In the genomic region with DNA sequence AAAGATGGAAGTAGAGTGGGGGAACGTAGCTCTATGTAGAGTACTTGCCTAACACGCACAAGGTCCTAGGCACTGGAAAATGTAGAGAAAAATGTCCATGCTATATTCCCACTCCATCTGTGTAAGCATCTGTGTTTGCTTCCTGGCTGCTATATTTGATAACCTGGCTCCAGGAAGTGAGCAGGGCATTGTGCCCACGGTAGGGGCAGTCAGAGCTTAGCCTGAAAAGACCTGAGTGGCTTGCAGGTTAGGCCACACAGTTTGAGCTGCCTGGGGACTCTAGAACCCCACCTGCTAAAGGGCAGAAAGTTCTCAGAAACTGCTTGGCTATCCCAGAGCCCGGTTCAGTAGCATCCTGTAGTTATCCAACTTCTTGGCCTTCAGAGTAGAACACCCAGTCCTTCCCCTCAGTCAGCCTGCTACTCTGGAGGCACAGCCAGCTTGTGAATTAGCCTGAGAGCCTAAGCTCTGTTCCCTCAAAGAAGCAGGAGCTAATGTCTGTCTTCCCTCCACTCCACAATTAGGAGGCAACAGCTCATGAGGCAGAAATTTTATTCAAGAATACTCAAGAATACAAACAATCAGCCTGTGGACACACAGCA, we compare ENCODE assay signal across 17 mouse cellular contexts. TPM values are rescaled to one million over a fixed set of nuclear protein-coding genes. Genes with fewer than 3 reads are reported as not detected.
DNase-seq lines count a peak whose midpoint lies in the region; ATAC-seq and TF ChIP-seq lines count a peak whose summit lies in the region.
"Had no signal": no experiment of that assay in that cellular context is flagged by ENCODE, and none has a peak within 500 bp of the region (broad histone marks: within the 10 kb centered on the region; RNA-seq: fewer than 3 reads in every experiment).

No protein-coding gene starts in this region.

- intact Hi-C loops in heart, postnatal 10 days (cut with DNase I): no loop called here
- intact Hi-C loops in left cerebral cortex, postnatal 25 days (cut with DNase I): no loop called here

- no peaks in the 10 kb centered on the region for H3K27me3 ChIP-seq in heart, embryonic 13.5 days (replicated peaks)
- no peaks in the 10 kb centered on the region for H3K27me3 ChIP-seq in stomach, embryonic 15.5 days (replicated peaks)
- no peaks in the 10 kb centered on the region for H3K27me3 ChIP-seq in stomach, postnatal 0 days (ENCODE audit: control insufficient read depth, insufficient read depth, low read length)
- H3K27me3 ChIP-seq: CH12.LX; hindbrain, embryonic 15.5 days had no signal

- 68% methylated on average over 4 of the region's 4 CpGs for WGBS in heart, embryonic 13.5 days
- 57% methylated on average over 4 of the region's 4 CpGs for WGBS in stomach, embryonic 15.5 days
- 63% methylated on average over 4 of the region's 4 CpGs for WGBS in stomach, postnatal 0 days

- no peak for ATAC-seq in heart, embryonic 13.5 days (ENCODE audit: extremely low read depth, insufficient number of reproducible peaks, low FRiP score, low TSS enrichment)
- 0 out of 2 replicates have a peak, but pooled peaks have one; percentile 11 for ATAC-seq in stomach, embryonic 15.5 days (ENCODE audit: insufficient read depth, low FRiP score, low read depth)
- ATAC-seq in stomach, postnatal 0 days (ENCODE audit: low FRiP score, low TSS enrichment): no peak
- ATAC-seq: lung, postnatal 0 days had no signal

- no peak overlapping the region for H3K4me2 ChIP-seq in heart, embryonic 13.5 days
- H3K4me2 ChIP-seq in stomach, embryonic 15.5 days: no peak overlapping the region
- H3K4me2 ChIP-seq in stomach, postnatal 0 days (replicated peaks; ENCODE audit: low read depth): no peak overlapping the region
- H3K4me2 ChIP-seq: hindbrain, embryonic 15.5 days had no signal

- H3K36me3 ChIP-seq in heart, embryonic 13.5 days: peaks cover 39% of the 10 kb centered on the region
- H3K36me3 ChIP-seq in stomach, embryonic 15.5 days: peaks cover 5% of the 10 kb centered on the region; the same call in 1 of the 2 replicates
- H3K36me3 ChIP-seq in stomach, postnatal 0 days (ENCODE audit: control insufficient read depth, insufficient read depth, low read length): peaks cover 4% of the 10 kb centered on the region

- H3K4me3 ChIP-seq in heart, embryonic 13.5 days: no peak overlapping the region
- no peak overlapping the region for H3K4me3 ChIP-seq in stomach, embryonic 15.5 days (replicated peaks)
- no peak overlapping the region for H3K4me3 ChIP-seq in stomach, postnatal 0 days (ENCODE audit: low read depth, low read length)
- H3K4me3 ChIP-seq: hindbrain, embryonic 15.5 days; midbrain, embryonic 10.5 days had no signal

- H3K9ac ChIP-seq in heart, embryonic 13.5 days: no peak overlapping the region
- no peak overlapping the region for H3K9ac ChIP-seq in stomach, embryonic 15.5 days
- no peak overlapping the region for H3K9ac ChIP-seq in stomach, postnatal 0 days (ENCODE audit: low read length)
- H3K9ac ChIP-seq: hindbrain, embryonic 15.5 days; liver, embryonic 14.5 days had no signal

- no peak for TF ChIP-seq CTCF in stomach, postnatal 0 days (IDR thresholded peaks at IDR 0.05; ENCODE audit: low read depth)

- peak; percentile 33 to 63 for DNase-seq in adrenal gland, adult (ENCODE audit: inconsistent age in 2 of 2, low spot score in 1 of 2)
- DNase-seq in adrenal gland, adult 8-10 months: no peak
- no peak for DNase-seq in heart, postnatal 10 days
- no peak for DNase-seq in stomach, postnatal 0 days (ENCODE audit: low spot score)
- peak; percentile 83 for DNase-seq in skeletal muscle tissue, adult 2 months (ENCODE audit: low read depth, low spot score)
- DNase-seq in left cerebral cortex, postnatal 25 days (ENCODE audit: low spot score in 2 of 2): no peak
- DNase-seq: adrenal gland, postnatal 25 days; kidney, adult 11 months; kidney, postnatal 25 days had no signal

- H3K4me1 ChIP-seq in heart, embryonic 13.5 days: peaks cover 53% of the 10 kb centered on the region
- peaks cover 24% of the 10 kb centered on the region for H3K4me1 ChIP-seq in stomach, embryonic 15.5 days
- H3K4me1 ChIP-seq in stomach, postnatal 0 days (replicated peaks; ENCODE audit: control insufficient read depth, insufficient read depth): no peaks in the 10 kb centered on the region; the same call in 1 of the 2 replicates

- H3K9me3 ChIP-seq in heart, embryonic 13.5 days: no peaks in the 10 kb centered on the region
- no peaks in the 10 kb centered on the region for H3K9me3 ChIP-seq in stomach, embryonic 15.5 days
- no peaks in the 10 kb centered on the region for H3K9me3 ChIP-seq in stomach, postnatal 0 days (ENCODE audit: control insufficient read depth, low read length)
- H3K9me3 ChIP-seq: hindbrain, embryonic 15.5 days; midbrain, embryonic 10.5 days had no signal

- TF ChIP-seq EP300 in stomach, postnatal 0 days (optimal IDR thresholded peaks at IDR 0.05): no peak

- H3K27ac ChIP-seq in heart, embryonic 13.5 days (replicated peaks): peak overlapping the region; percentile 87
- no peak overlapping the region; the same call in 1 of the 2 replicates for H3K27ac ChIP-seq in stomach, embryonic 15.5 days
- no peak overlapping the region for H3K27ac ChIP-seq in stomach, postnatal 0 days (replicated peaks)
- H3K27ac ChIP-seq: hindbrain, embryonic 15.5 days; liver, embryonic 14.5 days had no signal

RNA-seq across cellular contexts. Expression of a gene that starts 1.8 kb away (rescaled TPM):
- total RNA-seq in adrenal gland, adult 8-10 months (2022): 100 to 1,000 TPM in 2 of 4 experiments, 10 to 100 TPM in 2; 47.6 to 119 (median 92.8) TPM
- 203 and 219 TPM in 2 replicates for polyA plus RNA-seq in heart, embryonic 13.5 days (2015; fragmentation: Nextera tagmentation; extraction: Ambion mirVana)
- 100 to 1,000 TPM; 622 to 693 TPM for total RNA-seq in heart, postnatal 10 days (2021)
- 10.3 and 12.8 TPM in 2 replicates for polyA plus RNA-seq in stomach, embryonic 15.5 days (2015; fragmentation: Nextera tagmentation; extraction: Ambion mirVana)
- 8.0 and 10.5 TPM in 2 replicates for polyA plus RNA-seq in stomach, postnatal 0 days (2015; fragmentation: Nextera tagmentation; extraction: Ambion mirVana)
- total RNA-seq in left cerebral cortex, postnatal 25 days (2021): 10 to 100 TPM; 26.8 to 35.5 TPM

RNA-seq across cellular contexts. Expression of a gene that starts 16.7 kb away (rescaled TPM):
- total RNA-seq in adrenal gland, adult 8-10 months (2022): 10 to 100 TPM; 31.5 to 52.2 (median 34.5) TPM
- 38.4 and 53.6 TPM in 2 replicates for polyA plus RNA-seq in heart, embryonic 13.5 days (2015; fragmentation: Nextera tagmentation; extraction: Ambion mirVana)
- total RNA-seq in heart, postnatal 10 days (2021): 10 to 100 TPM; 50.7 to 60.2 TPM
- 55.8 and 57.6 TPM in 2 replicates for polyA plus RNA-seq in stomach, embryonic 15.5 days (2015; fragmentation: Nextera tagmentation; extraction: Ambion mirVana)
- 53.4 and 57.3 TPM in 2 replicates for polyA plus RNA-seq in stomach, postnatal 0 days (2015; fragmentation: Nextera tagmentation; extraction: Ambion mirVana)
- 10 to 100 TPM; 49.8 to 86.4 TPM for total RNA-seq in left cerebral cortex, postnatal 25 days (2021)

RNA-seq across cellular contexts. Expression of a gene that starts 18.9 kb away (rescaled TPM):
- total RNA-seq in adrenal gland, adult 8-10 months (2022): 100 to 1,000 TPM; 193 to 274 (median 215) TPM
- polyA plus RNA-seq in heart, embryonic 13.5 days (2015; fragmentation: Nextera tagmentation; extraction: Ambion mirVana): 89.2 and 89.7 TPM in 2 replicates
- total RNA-seq in heart, postnatal 10 days (2021): 100 to 1,000 TPM; 118 to 143 TPM
- 104 and 127 TPM in 2 replicates for polyA plus RNA-seq in stomach, embryonic 15.5 days (2015; fragmentation: Nextera tagmentation; extraction: Ambion mirVana)
- 42.3 and 52.0 TPM in 2 replicates for polyA plus RNA-seq in stomach, postnatal 0 days (2015; fragmentation: Nextera tagmentation; extraction: Ambion mirVana)
- 100 to 1,000 TPM; 180 to 195 TPM for total RNA-seq in left cerebral cortex, postnatal 25 days (2021)

RNA-seq across cellular contexts. Expression of a gene that starts 36.1 kb away (rescaled TPM):
- 10 to 100 TPM in 3 of 4 experiments, 1 to 10 TPM in 1; 8.8 to 12.5 (median 11.5) TPM for total RNA-seq in adrenal gland, adult 8-10 months (2022)
- 0.52 and 0.70 TPM in 2 replicates for polyA plus RNA-seq in heart, embryonic 13.5 days (2015; fragmentation: Nextera tagmentation; extraction: Ambion mirVana)
- 1 to 10 TPM; 4.4 to 5.5 TPM for total RNA-seq in heart, postnatal 10 days (2021)
- 1.4 and 2.7 TPM in 2 replicates for polyA plus RNA-seq in stomach, embryonic 15.5 days (2015; fragmentation: Nextera tagmentation; extraction: Ambion mirVana)
- polyA plus RNA-seq in stomach, postnatal 0 days (2015; fragmentation: Nextera tagmentation; extraction: Ambion mirVana): 0.83 and 1.3 TPM in 2 replicates
- 100 to 1,000 TPM; 627 to 654 TPM for total RNA-seq in left cerebral cortex, postnatal 25 days (2021)
- total RNA-seq: monocyte, adult 5-6 weeks had no signal

RNA-seq across cellular contexts. Expression of a gene that starts 41.5 kb away (rescaled TPM):
- total RNA-seq in adrenal gland, adult 8-10 months (2022): 10 to 100 TPM; 40.6 to 81.6 (median 61.5) TPM
- 12.5 and 13.5 TPM in 2 replicates for polyA plus RNA-seq in heart, embryonic 13.5 days (2015; fragmentation: Nextera tagmentation; extraction: Ambion mirVana)
- total RNA-seq in heart, postnatal 10 days (2021): 10 to 100 TPM; 52.3 to 52.4 TPM
- polyA plus RNA-seq in stomach, embryonic 15.5 days (2015; fragmentation: Nextera tagmentation; extraction: Ambion mirVana): 11.4 and 13.8 TPM in 2 replicates
- 5.2 and 5.7 TPM in 2 replicates for polyA plus RNA-seq in stomach, postnatal 0 days (2015; fragmentation: Nextera tagmentation; extraction: Ambion mirVana)
- total RNA-seq in left cerebral cortex, postnatal 25 days (2021): 10 to 100 TPM; 83.3 to 92.3 TPM

Comparison
In these comparisons a context has a peak if more than half of its experiments do, and no peak if none do; other contexts are left out.
1. DNase-seq: peak in adrenal gland, adult (2 of 2) and skeletal muscle tissue, adult 2 months (single experiment); none in adrenal gland, adult 8-10 months (single experiment), heart, postnatal 10 days (0 of 2), stomach, postnatal 0 days (single experiment) and left cerebral cortex, postnatal 25 days (0 of 2).
2. RNA of a gene that starts 1.8 kb away (total RNA-seq): 622 to 693 TPM in heart, postnatal 10 days; 47.6 to 119 TPM in adrenal gland, adult 8-10 months and 26.8 to 35.5 TPM in left cerebral cortex, postnatal 25 days; every median in the first group is over 4 times any median in the second.